Mouse (Mus musculus) liver, postnatal 0 days (tissue): ENCODE data around the gene Il27.

ENCODE experiments used
- CTCF ChIP-seq: sonication (generic); IDR thresholded peaks from 2 replicates; pipeline ENCODE4 v1.5.1; 2016; ENCODE audit warnings: antibody characterized with exemption, low read depth
- EP300 ChIP-seq: IDR thresholded peaks from 2 replicates; pipeline ENCODE4 v1.6.1; 2016; ENCODE audit warnings: antibody characterized with exemption, low read depth, mild to moderate bottlenecking

DNA sequence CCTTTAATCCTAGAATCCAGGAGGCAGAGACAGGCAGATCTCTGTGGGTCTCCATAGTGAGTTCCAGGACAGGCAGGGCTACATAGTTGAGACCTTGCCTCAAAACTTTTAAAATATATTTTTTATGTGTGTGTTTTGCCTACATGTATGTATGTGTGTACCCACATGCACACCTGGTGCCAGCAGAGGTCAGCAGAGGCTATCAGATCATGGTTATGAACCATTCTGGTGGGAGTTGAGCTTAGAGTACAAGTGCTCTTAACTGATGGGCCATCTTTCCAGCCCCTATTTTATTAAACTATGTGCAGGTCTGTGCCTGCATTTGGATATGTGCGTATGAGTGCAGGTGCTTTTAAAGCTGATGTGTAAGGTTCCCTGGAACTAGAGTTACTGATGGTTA, 39.9 kb downstream of the Il27 start:
- TF ChIP-seq CTCF (peak; percentile 49), EP300 (no peak)
